Mouse (Mus musculus): ENCODE measurements around the gene Pdap1. TPM values are rescaled to one million over a fixed set of nuclear protein-coding genes. Genes with fewer than 3 reads are reported as not detected.
"Not testable (repeated sequence)": the region's sequence is repeated elsewhere in the genome, so short reads cannot be mapped to it uniquely, and the experiment has no call there.

Gene Pdap1
- 10 to 100 TPM; 54.8 to 55.9 TPM for total RNA-seq (2021)

DNA sequence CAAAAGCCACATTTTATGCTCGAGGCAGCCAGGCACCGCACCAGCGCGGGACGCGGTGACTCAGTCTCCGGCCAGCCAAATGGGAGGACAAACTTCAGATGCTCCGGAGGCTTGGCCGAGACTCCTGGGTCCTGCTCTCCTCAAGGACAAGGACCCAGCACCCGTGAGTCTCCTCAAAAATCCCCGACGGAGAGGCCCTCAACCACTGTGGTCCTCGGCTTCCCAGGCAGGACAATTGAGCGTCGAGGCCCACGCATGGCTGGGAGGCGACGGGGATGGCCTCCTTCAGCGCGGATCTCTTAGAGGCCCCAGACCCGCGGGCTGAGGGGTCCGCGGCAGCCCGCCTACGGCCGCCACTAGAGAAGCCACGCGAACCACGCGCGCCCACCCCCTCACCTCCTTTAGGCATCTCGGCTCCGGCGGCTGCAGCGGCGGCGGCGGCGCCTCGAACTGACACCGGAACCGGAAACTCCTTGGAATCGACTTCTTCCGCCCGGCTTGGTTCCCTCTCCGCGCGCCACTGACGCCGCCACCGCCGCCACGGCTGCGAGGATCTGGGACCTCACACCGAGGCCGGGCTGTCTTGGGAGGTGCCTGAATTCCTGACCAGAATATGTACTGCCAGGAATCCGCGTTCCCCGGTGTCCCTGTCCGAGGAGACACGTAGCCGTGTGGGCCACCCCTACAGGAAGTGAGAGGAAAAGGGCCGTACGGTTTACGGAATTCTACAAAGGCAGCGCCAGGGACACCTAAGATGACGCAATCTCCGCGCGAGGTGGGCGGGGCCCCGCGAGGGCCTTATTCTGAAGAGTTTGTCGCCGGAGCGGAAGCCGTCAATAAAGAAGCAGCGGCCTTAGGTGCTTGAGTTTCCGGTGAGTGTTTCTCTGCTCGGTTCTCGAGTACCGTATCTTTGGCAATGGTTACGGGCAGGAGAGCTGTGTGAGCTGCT is at the start of gene Pdap1, which contains the start of gene Bud31:
TSS of gene Pdap1 (minus strand) at position 668 of the 949 bp plus-strand sequence.
TSS of gene Bud31 (plus strand) at position 792 of the 949 bp plus-strand sequence.
- peak; percentile 96 to 97 for DNase-seq
- intact Hi-C loops (cut with DNase I), result loop anchor here (2.0 kb wide), 2 partner anchors 23 to 55 kb away; partner anchors contain the start of gene Kpna7

DNA sequence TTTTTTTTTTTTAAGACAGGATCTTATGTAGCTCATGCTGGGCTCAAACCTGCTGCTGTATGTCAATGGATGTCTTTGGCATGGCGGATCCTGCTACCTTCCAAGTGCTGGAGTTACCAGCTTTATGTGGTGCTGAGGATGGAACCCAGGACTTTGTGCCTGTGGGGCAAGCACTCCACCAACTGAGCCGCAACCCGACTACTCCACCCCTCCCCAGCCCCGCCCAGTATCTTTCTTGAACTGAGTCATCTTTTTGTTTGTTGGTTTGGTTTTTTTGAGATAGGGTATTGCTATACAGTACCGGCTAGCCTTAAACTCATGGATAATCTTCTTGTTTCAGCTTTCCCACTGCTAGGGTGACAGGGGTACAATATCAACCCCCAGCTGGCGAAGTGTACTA is 49.4 kb upstream of the Pdap1 start:
- no peak for DNase-seq
- intact Hi-C loops (cut with DNase I), result no loop called here

DNA sequence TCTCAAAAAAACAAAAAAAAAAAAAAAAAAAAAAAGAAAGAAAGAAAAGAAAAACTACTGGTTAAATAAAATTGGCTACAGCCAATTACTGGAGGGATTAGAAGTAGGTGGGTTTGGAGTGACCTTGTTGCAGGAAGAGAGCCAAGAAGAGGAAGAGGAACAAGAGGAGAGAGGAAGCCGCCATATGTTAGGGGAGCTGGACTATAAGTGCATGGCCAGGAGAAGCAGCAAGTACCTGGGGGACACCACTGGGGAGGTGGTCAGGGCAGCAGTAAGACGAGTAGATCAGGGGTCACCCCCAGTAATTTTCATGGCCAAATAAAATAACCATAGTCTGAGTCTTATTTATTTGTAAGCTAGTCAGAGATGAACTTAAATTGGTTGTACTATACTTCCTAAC is 45.2 kb upstream of the Pdap1 start:
- intact Hi-C loops (cut with DNase I), result no loop called here
- DNase-seq, result no peak

- DNase-seq, result no peak
- intact Hi-C loops (cut with DNase I), result no loop called here
Measured at GRCm38 (mm10) chr5:145178461-145178980, 38.5 kb upstream of the Pdap1 start.

DNA sequence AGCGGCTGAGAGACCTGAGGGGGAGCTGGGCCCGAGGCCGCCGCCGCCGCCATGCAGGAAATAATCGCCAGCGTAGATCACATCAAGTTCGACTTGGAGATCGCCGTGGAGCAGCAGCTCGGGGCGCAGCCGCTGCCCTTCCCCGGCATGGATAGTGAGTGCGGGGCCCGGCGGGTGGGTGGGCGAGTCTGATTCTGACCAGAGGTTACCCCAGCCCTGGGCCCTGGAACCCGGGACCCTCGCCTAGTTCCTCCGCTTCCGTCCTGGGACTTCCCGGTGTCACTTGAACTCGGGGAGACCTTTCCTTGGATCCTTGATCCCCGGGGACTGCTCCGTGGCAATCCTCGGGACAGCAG is 27.2 kb upstream of the Pdap1 start:
- DNase-seq, result no peak
- intact Hi-C loops (cut with DNase I), result loop anchor here (2.0 kb wide), 2 partner anchors 24 to 52 kb away; partner anchors contain the start of gene Arpc1b

- peak; percentile 99 to 100 for DNase-seq
- intact Hi-C loops (cut with DNase I), result loop anchor here (2.0 kb wide), 2 partner anchors 24 to 52 kb away; partner anchors contain the start of gene Arpc1b
Measured at GRCm38 (mm10) chr5:145166536-145167305, 26.7 kb upstream of the Pdap1 start, which contains the start of the genes Ptcd1 and Cpsf4. Ptcd1 (minus strand) TSS chr5:145167108. Cpsf4 (plus strand) TSS chr5:145167213.

DNA sequence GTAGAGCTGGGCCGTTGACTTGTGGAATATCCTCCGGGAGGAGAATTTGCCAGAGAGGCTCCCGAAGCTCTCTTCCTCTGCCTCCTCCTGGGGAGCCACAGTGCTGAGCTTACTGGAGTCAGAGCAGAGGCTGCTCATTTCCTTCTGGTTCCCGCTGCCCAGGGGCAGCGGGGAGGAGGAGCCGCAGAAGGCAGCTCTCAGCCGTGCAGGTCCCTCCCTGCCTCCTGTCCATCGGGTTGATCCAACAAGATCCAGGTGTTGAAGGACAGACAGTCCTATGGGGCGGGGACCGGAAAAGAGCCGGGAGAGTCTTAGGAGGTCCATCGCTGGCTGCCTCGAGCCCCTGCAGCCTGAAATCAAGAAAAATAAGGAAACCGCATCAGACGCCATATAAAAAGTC is 25.1 kb upstream of the Pdap1 start:
- intact Hi-C loops (cut with DNase I), result no loop called here
- DNase-seq, result no peak

DNA sequence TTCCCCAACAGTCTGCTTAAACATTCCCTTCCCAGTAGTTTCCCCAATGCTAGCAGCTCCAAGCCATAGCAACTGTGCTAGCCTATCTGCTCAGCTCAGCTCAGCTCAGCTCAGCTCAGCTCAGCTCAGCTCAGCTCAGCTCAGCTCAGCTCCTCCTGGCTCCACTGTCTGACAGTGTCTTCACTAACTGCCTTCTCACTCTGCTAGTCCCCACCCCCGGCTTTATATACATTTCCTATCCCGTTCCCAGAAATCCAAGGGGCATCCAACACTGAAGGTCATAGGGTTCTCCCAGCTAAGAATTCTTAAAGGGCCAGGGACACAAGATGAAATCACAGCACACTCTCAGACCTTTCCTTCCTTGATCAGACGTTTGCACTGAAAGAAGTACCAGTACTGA is 24.7 kb upstream of the Pdap1 start:
- intact Hi-C loops (cut with DNase I), result no loop called here
- peak in 1 of 2 experiments; percentile 29 for DNase-seq

- intact Hi-C loops (cut with DNase I), result no loop called here
- DNase-seq, result no peak
Measured at GRCm38 (mm10) chr5:145161361-145161760, 21.3 kb upstream of the Pdap1 start.

- intact Hi-C loops (cut with DNase I), result no loop called here
- no peak for DNase-seq
Measured at GRCm38 (mm10) chr5:145152690-145153089, 12.7 kb upstream of the Pdap1 start.

- DNase-seq, result no peak
- intact Hi-C loops (cut with DNase I), result no loop called here
Measured at GRCm38 (mm10) chr5:145149294-145149693, 9.3 kb upstream of the Pdap1 start.

- intact Hi-C loops (cut with DNase I), result no loop called here
- DNase-seq, result no peak
Measured at GRCm38 (mm10) chr5:145147748-145148147, 7.7 kb upstream of the Pdap1 start.

DNA sequence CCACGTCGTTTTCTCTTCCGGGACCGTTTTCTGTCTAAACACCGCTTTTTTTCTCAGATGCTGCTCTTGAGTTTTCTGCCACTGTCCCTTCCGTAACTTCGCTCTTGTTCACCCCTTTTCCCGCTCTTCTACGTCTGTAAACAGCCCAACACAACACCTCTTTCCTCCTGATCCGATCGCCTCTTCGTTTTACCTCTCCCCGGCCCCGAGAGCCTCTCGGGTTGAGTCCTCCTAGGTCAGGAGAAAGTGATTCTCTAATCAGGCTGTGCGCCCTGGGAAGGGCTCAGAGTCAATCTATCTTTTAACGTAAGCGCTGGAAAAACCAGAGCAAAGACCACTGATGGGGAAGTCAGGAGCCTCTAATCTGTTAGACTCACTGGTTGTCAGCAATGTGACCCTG is 573 bp upstream of the Pdap1 start:
- intact Hi-C loops (cut with DNase I), result loop anchor here (2.0 kb wide), 1 partner anchor 56 kb away; the partner anchor contains the start of gene Kpna7
- no peak for DNase-seq

DNA sequence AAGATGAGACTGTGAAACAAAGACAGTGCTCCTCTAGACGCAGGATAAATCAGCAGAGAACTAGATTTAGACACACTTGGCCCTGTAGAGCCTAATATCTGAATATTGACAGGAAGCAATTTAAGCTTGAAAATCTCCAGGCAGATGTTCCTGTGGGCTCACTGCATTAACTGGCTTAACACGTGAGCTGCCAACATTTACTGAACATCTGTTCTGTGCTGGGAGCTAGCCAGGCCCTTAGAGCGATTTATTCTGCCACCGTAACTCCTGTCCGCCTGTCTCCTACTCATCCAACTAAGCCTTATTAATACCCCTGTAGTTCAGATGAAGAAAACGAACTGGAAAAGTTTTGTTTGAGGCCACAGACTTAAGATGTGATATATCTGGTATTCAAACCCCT is 1.2 kb downstream of the Pdap1 start:
- DNase-seq, result no peak
- intact Hi-C loops (cut with DNase I), result loop anchor here (2.0 kb wide), 1 partner anchor 22 kb away; no protein-coding TSS in a partner anchor

- DNase-seq, result not testable (repeated sequence)
Measured at GRCm38 (mm10) chr5:145133275-145133674, 6.8 kb downstream of the Pdap1 start.

GRCm38 (mm10) chr5:145130995-145131394 is 9.0 kb downstream of the Pdap1 start:
- intact Hi-C loops (cut with DNase I), result no loop called here
- DNase-seq, result no peak

More at GRCm38 (mm10) chr5:145133275-145133674, 6.8 kb downstream of the Pdap1 start:
- intact Hi-C loops (cut with DNase I), result not testable (repeated sequence)

- DNase-seq, result no peak
- intact Hi-C loops (cut with DNase I), result no loop called here
Measured at GRCm38 (mm10) chr5:145130191-145130590, 9.8 kb downstream of the Pdap1 start.

DNA sequence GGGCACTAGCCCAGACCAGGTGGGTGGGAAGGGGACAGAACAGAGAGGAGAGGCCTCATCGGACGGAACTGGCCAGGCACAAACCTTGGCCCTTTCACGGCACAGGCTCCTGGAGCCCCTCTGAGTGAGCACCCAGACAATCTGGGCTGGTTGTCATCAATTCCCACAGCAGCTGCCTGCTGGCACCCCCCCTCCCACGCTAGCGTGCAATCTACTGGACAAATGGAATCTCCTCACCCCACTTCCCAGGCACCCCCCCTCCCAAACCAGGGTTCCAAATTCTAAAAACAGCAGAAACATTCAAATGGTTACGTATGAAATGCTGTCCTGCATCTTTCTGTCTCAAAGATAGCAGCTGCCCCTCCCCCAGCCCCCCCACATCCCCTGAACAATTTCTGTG is 10.3 kb downstream of the Pdap1 start:
- intact Hi-C loops (cut with DNase I); DNase-seq: not testable (repeated sequence)

- intact Hi-C loops (cut with DNase I), result no loop called here
Measured at GRCm38 (mm10) chr5:145129124-145129523, 10.9 kb downstream of the Pdap1 start.

DNA sequence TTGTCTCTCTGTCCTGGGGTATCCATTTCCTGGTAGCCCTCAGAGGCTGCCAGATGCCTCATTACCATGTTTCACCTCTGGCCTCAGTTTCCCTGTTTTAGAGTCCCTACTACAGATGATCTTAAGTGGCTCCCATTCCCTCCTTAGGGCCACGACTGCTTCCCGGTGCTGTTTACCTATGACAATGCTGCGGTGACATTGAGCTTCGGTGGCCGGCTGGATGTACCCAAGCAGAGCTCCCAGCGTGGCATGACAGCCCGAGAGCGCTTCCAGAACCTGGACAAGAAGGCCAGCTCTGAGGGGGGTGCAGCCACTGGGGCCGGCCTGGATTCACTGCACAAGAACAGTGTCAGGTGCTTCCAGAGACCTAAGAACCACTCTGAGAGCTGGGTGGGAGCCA is 13.5 kb downstream of the Pdap1 start:
- no peak for DNase-seq
- intact Hi-C loops (cut with DNase I), result no loop called here

More at GRCm38 (mm10) chr5:145129124-145129523, 10.9 kb downstream of the Pdap1 start:
- peak; percentile 49 to 50 for DNase-seq

DNA sequence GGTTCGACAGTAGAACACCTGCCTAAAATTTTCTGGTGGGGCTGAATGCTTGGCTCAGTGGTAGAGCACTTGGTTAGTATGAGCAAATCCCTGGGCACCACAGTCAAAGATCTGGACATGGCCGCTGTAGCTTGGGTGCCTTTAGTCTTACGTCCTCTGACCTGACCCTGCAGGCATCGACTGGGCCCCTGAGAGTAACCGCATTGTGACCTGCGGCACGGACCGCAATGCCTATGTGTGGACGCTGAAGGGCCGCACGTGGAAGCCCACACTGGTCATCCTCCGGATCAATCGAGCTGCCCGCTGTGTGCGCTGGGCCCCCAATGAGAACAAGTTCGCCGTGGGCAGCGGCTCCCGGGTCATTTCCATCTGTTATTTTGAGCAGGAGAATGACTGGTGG is 16.6 kb downstream of the Pdap1 start:
- intact Hi-C loops (cut with DNase I), result no loop called here
- DNase-seq, result no peak
